Mouse (Mus musculus) midbrain, embryonic 14.5 days (tissue): ENCODE data around the gene Idh2. TPM values are rescaled to one million over a fixed set of nuclear protein-coding genes. Genes with fewer than 3 reads are reported as not detected.
A peak's percentile ranks its signal among the peaks of the same experiment; 100 is the strongest.
"Not testable (repeated sequence)": the region's sequence is repeated elsewhere in the genome, so short reads cannot be mapped to it uniquely, and the experiment has no call there.

Source experiments
- ATAC-seq: fragments of 200-750 bp; cut with Nextera tagmentation; 2 replicates; pipeline ENCODE4 v1.8.0; 2017; ENCODE audit warnings: moderate number of reproducible peaks, moderate library complexity; ENCODE audit not compliant: low FRiP score, low TSS enrichment
- DNase-seq: peaks from one replicate; pipeline ENCODE4 v3.0.0-alpha.2; 2015
- H3K27ac ChIP-seq: fragments of 300-500 bp; sonication (generic); replicated peaks from 2 replicates; pipeline ENCODE4 v1.5.1; 2014; ENCODE audit warnings: mild to moderate bottlenecking, low read depth, low read length, moderate library complexity
- H3K27me3 ChIP-seq: fragments of 300-500 bp; sonication (generic); 2 replicates; pipeline ENCODE4 v1.6.1; 2014; ENCODE audit warnings: low read length, control low read depth, mixed read lengths; ENCODE audit not compliant: control insufficient read depth, insufficient read depth
- H3K36me3 ChIP-seq: fragments of 300-500 bp; sonication (generic); 2 replicates; pipeline ENCODE4 v1.6.1; 2014; ENCODE audit warnings: low read length, control low read depth; ENCODE audit not compliant: control insufficient read depth, insufficient read depth
- H3K4me1 ChIP-seq: fragments of 300-500 bp; sonication (generic); 2 replicates; pipeline ENCODE4 v1.6.1; 2014; ENCODE audit warnings: mild to moderate bottlenecking, antibody characterized with exemption, low read length, control low read depth; ENCODE audit not compliant: control insufficient read depth, insufficient read depth
- H3K4me2 ChIP-seq: fragments of 300-500 bp; sonication (generic); 2 replicates; pipeline ENCODE4 v1.6.1; 2014; ENCODE audit warnings: mild to moderate bottlenecking, low read length, moderate library complexity
- H3K4me3 ChIP-seq: fragments of 300-500 bp; sonication (generic); replicated peaks from 2 replicates; pipeline ENCODE4 v1.5.1; 2014; ENCODE audit warnings: low read depth, low read length
- H3K9ac ChIP-seq: fragments of 300-500 bp; sonication (generic); replicated peaks from 2 replicates; pipeline ENCODE4 v1.6.1; 2014; ENCODE audit warnings: mild to moderate bottlenecking, low read length, moderate library complexity
- H3K9me3 ChIP-seq: fragments of 300-500 bp; sonication (generic); 2 replicates; pipeline ENCODE4 v1.6.1; 2016; ENCODE audit warnings: low read length, control low read depth, mixed read lengths; ENCODE audit not compliant: control insufficient read depth
- whole genome bisulfite sequencing: fragments of 180-500 bp; shearing (Covaris S2); extraction: QIAGEN DNeasy Blood & Tissue Kit; methylation state at CpG from one replicate; pipeline ENCODE4 v1.1.7; 2014; 5-methylcytosine and 5-hydroxymethylcytosine counted together
- polyA plus RNA-seq: library from polyadenylated mRNA; unstranded; fragments of >200 nt; fragmentation: Nextera tagmentation; extraction: Ambion mirVana; gene quantifications from 2 replicates; pipeline ENCODE4 v1.2.1, GENCODE M21; 2014

Gene Idh2
- polyA plus RNA-seq, 1 experiment from 2014 or later = 232 TPM

GRCm38 (mm10) chr7:80132541-80132940 is 17.3 kb upstream of the Idh2 start:
- Histone ChIP-seq H3K4me1 (0 out of 2 replicates have a peak, but pooled peaks cover 3% of the 10 kb centered on the region), H3K4me2 (no peak overlapping the region), H3K36me3 (no peaks in the 10 kb centered on the region), H3K27me3 (no peaks in the 10 kb centered on the region), H3K27ac (no peak overlapping the region), H3K9ac (no peak overlapping the region), H3K4me3 (no peak overlapping the region), H3K9me3 (no peaks in the 10 kb centered on the region)
- DNase-seq (peak; percentile 71), ATAC-seq (no peak)
- 52% methylated on average over 9 of the region's 9 CpGs for WGBS

GRCm38 (mm10) chr7:80131315-80131714 is 16.1 kb upstream of the Idh2 start:
- H3K4me2 ChIP-seq, DNase-seq, ATAC-seq, H3K4me3 ChIP-seq, H3K4me1 ChIP-seq, H3K27ac ChIP-seq, H3K27me3 ChIP-seq, H3K9me3 ChIP-seq, H3K9ac ChIP-seq, H3K36me3 ChIP-seq: not testable (repeated sequence)
- WGBS = 74% methylated on average over 7 of the region's 7 CpGs

GRCm38 (mm10) chr7:80130344-80131055 is 15.3 kb upstream of the Idh2 start:
- ATAC-seq (no peak), DNase-seq (no peak)
- 45% methylated on average over 12 of the region's 12 CpGs for WGBS
- H3K9ac ChIP-seq = no peak overlapping the region
- 0 out of 2 replicates have a peak, but pooled peaks cover 3% of the 10 kb centered on the region for H3K4me1 ChIP-seq
- H3K27ac ChIP-seq = no peak overlapping the region
- no peaks in the 10 kb centered on the region for H3K9me3 ChIP-seq
- no peaks in the 10 kb centered on the region for H3K36me3 ChIP-seq
- H3K4me3 ChIP-seq = no peak overlapping the region
- H3K4me2 ChIP-seq = no peak overlapping the region
- H3K27me3 ChIP-seq = no peaks in the 10 kb centered on the region

GRCm38 (mm10) chr7:80129278-80129677 is 14.1 kb upstream of the Idh2 start:
- DNase-seq = no peak
- no peaks in the 10 kb centered on the region for H3K4me1 ChIP-seq
- no peak overlapping the region for H3K4me3 ChIP-seq
- no peak for ATAC-seq
- no peak overlapping the region for H3K27ac ChIP-seq
- no peaks in the 10 kb centered on the region for H3K9me3 ChIP-seq
- no peaks in the 10 kb centered on the region for H3K36me3 ChIP-seq
- no peaks in the 10 kb centered on the region for H3K27me3 ChIP-seq
- 82% methylated on average over 4 of the region's 4 CpGs for WGBS
- no peak overlapping the region for H3K9ac ChIP-seq
- H3K4me2 ChIP-seq = no peak overlapping the region

GRCm38 (mm10) chr7:80123672-80124071 is 8.5 kb upstream of the Idh2 start:
- no peak overlapping the region for H3K9ac ChIP-seq
- ATAC-seq (no peak), DNase-seq (no peak)
- no peaks in the 10 kb centered on the region for H3K4me1 ChIP-seq
- no peaks in the 10 kb centered on the region for H3K9me3 ChIP-seq
- H3K4me3 ChIP-seq = no peak overlapping the region
- no peak overlapping the region for H3K27ac ChIP-seq
- no peaks in the 10 kb centered on the region for H3K36me3 ChIP-seq
- WGBS = 86% methylated on average over 2 of the region's 2 CpGs
- no peaks in the 10 kb centered on the region for H3K27me3 ChIP-seq
- H3K4me2 ChIP-seq = no peak overlapping the region

GRCm38 (mm10) chr7:80123115-80123514 is 7.9 kb upstream of the Idh2 start:
- no peak for ATAC-seq
- 72% methylated on average over 4 of the region's 4 CpGs for WGBS

GRCm38 (mm10) chr7:80121083-80121482 is 5.9 kb upstream of the Idh2 start:
- 87% methylated on average over 5 of the region's 5 CpGs for WGBS
- Histone ChIP-seq H3K4me2 (no peak overlapping the region), H3K4me3 (no peak overlapping the region), H3K4me1 (no peaks in the 10 kb centered on the region; the same call in 1 of the 2 replicates), H3K27ac (no peak overlapping the region), H3K9me3 (no peaks in the 10 kb centered on the region), H3K27me3 (no peaks in the 10 kb centered on the region), H3K9ac (no peak overlapping the region), H3K36me3 (no peaks in the 10 kb centered on the region)
- no peak for ATAC-seq
- no peak for DNase-seq

More at GRCm38 (mm10) chr7:80123115-80123514, 7.9 kb upstream of the Idh2 start:
- Histone ChIP-seq H3K36me3 (no peaks in the 10 kb centered on the region), H3K27me3 (no peaks in the 10 kb centered on the region), H3K9ac (no peak overlapping the region), H3K4me3 (no peak overlapping the region), H3K27ac (no peak overlapping the region), H3K4me2 (no peak overlapping the region), H3K9me3 (no peaks in the 10 kb centered on the region), H3K4me1 (no peaks in the 10 kb centered on the region)
- no peak for DNase-seq

GRCm38 (mm10) chr7:80119198-80119597 is 4.0 kb upstream of the Idh2 start:
- WGBS = 86% methylated on average over 4 of the region's 4 CpGs
- Histone ChIP-seq H3K27ac (no peak overlapping the region), H3K4me2 (no peak overlapping the region), H3K36me3 (no peaks in the 10 kb centered on the region), H3K4me3 (no peak overlapping the region), H3K27me3 (no peaks in the 10 kb centered on the region), H3K9me3 (no peaks in the 10 kb centered on the region), H3K4me1 (no peaks in the 10 kb centered on the region; the same call in 1 of the 2 replicates), H3K9ac (no peak overlapping the region)
- DNase-seq (no peak), ATAC-seq (no peak)

GRCm38 (mm10) chr7:80116158-80116557 is 966 bp upstream of the Idh2 start:
- Histone ChIP-seq H3K4me1 (peaks cover 24% of the 10 kb centered on the region), H3K27ac (peak overlapping the region; percentile 97; the same call in 1 of the 2 replicates), H3K27me3 (no peaks in the 10 kb centered on the region), H3K36me3 (no peaks in the 10 kb centered on the region), H3K9me3 (no peaks in the 10 kb centered on the region), H3K4me3 (peak overlapping the region; percentile 82), H3K4me2 (peak overlapping the region; percentile 61), H3K9ac (no peak overlapping the region; the same call in 1 of the 2 replicates)
- WGBS = 77% methylated on average over 2 of the region's 2 CpGs
- DNase-seq = no peak
- no peak for ATAC-seq
